Mouse (Mus musculus) Muller cell, postnatal 12 days (primary cell): Measurements from ENCODE around the gene Lypla2.

ENCODE experiments used
- DNase-seq: peaks from one replicate; pipeline ENCODE4 v3.0.0-alpha.2; 2015; ENCODE audit errors: inconsistent ontology term

Gene Lypla2

DNA sequence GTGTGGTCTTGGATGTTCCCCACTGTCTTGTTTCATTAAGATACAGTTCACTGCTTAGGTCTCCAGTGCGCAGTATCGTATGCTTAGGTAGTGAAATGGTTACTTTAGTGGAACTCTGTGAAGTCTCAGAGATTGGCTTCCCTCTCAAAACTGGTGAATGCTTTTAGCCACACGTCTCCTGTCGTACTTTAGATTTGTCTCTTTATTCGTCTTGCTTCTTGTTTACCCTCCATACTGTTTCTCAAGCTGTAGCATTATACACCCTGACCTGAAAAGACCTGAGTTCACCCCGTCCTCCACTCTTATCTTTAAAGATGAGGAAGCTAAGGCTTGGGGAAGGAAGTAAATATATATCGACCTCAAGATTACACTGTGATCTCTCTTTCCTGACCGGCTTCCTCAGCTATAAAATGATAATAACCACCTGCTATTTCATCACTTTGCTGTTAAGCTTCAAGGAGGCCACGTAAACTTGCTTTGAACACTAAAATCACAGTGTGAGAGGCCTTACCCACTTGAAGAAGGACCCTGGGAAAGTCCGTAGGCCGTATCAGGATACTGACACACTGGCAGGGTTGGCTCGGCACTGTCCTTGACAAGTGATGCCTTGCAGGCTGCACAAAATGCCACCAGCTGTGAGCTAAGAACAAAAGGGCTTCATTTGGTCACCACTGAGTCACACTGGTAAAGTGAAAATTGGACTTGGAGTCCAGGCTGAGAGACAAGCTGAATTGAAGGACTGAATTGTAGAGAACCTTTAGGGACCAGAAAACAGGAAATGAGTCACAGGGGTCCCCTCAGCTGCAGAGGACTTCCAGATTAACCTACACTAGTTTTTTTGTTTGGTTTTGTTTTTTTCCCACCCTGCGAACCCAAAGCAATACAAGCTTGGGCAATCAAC, 735 bp upstream of the Lypla2 start:
- DNase-seq: peak; percentile 79

DNA sequence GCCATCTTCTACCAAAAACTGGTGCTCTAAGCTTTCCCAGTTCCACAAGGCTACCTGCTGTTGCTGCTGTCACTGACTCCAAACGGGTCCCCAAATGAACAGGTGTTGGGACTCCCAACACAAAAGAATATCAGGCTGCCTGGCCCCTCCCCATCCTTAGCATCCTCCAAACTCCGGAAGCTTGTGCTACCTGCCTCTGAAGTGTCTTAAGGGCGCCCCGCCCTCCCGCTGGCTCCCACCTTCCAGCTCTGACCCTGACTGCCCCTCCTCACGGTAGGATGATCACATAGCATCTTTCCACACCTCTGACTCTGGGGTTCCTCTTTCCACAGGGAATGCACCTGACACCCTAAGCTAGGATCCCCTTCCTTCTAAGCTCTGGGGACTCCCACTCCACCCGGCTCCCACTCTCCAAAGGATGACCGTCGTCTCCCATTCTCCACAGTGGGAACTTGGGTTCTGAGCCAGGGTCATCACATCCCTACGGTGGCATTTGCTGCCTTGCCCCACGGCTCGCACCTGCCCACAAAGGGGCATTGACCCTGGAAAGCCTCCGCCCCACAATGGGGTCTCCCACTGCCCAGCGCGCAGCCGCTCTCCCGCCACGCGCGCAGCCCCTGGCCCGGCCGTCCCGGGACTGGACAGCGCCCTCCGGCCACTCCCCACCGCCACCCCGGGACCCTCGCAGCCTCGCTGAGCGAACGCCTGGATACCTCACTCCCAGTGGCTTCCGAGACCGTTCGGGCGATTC, 446 bp downstream of the Lypla2 start:
- no peak for DNase-seq

DNA sequence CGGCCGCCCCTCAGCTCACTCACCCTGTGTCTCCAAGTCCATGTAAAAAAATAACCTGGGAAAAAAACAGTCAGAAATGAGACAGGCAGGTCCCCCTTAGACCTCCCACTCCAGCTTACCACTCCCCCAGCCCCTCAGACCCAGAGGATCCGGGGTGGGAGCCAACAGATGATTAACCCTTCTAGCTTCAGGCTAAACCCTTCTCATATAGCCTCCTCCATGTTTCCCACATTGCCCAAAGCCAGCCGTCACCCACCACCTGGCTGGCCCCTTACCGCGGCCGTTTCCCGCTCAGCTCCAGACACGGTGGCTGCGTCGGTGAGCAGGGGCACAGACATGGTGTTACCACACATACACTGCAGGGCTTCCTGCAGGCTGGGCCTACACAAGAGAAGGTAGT, 1.8 kb downstream of the Lypla2 start:
- no peak for DNase-seq

DNA sequence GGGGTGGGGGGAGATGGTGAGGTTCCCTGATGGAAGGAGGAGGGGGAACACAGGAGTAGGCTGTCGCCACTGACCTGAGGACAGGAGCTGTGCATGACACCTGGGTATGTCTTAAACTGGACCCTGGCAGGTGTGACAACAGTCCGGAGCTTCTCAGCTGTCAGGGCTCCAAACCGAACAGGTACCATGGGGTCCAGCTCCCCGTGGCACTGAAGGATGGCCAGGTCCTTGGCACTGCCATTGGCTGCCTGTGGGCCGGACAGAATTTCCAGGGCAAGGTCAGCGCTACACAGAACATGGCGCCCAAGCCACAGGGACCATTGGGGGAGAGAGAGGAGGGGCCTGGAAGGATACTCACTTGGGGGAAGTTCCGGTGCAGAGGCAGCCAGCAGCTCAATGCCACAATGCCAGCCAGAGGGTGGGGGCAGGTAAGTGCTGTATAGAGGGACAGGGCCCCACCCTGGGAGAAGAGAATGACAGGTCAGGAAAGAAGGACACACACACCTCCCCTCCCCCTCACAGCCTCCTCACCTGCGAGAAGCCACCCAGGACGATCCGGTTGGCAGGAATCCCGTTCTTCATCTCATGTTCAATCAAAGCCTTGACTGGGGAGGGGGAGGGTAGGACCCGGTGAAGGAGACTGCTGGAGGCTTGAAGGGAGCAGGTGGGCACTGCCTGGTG, 3.2 kb downstream of the Lypla2 start:
- DNase-seq: no peak

DNA sequence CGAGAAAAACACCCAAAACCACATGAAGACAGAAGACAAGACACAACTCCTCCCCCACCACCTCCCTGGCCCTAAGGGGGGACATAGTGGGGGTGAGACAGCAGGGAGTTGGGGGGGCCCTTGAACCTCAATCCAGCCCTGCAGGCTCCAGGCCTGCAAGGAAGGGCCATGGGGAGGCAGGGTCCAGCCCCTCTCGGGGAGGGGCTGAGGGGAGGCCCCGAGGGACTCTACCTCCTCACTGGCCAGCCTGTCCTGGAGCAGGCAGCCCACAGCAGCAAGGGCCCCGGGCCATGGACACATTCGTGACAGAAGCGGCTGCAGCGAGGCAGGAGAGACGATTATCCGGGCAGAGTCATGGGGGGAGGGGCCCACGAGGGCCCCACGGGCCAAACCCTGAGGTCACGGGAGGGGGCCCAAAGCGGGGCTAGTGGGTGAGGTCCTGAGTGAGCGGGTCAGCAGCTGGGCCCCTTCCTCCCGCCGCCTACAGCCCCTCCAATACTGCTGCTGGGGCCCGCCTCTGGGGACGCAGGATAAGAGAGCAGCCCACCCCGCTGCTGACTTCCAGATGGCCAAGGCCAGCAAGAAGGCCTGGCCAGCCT, 4.1 kb downstream of the Lypla2 start:
- no peak for DNase-seq

DNA sequence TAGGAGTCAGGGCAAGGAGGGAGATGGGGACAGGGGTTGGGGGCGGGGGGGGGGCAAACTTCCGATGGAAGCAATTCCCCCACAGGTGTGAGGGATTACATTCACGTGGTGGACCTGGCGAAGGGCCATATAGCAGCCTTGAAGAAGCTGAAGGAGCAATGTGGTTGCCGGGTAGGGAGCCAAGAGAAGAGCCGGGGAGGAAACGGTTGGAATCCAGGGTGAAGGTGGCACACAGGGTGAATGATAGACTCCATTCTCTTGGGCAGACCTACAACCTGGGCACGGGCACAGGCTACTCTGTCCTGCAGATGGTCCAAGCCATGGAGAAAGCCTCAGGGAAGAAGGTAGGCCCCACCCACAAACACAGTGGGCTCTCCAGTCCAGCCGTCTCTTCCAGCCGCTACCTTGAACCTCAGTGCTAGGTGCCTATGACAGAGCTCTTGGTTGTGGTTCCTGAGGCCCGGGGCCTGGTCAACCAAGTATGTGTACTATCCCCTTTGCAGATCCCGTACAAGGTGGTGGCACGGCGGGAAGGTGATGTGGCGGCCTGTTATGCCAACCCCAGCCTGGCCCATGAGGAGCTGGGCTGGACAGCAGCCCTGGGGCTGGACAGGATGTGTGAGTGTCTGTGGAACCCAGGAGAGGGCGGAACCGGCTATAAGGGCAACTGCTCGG, 5.2 kb downstream of the Lypla2 start:
- no peak for DNase-seq

DNA sequence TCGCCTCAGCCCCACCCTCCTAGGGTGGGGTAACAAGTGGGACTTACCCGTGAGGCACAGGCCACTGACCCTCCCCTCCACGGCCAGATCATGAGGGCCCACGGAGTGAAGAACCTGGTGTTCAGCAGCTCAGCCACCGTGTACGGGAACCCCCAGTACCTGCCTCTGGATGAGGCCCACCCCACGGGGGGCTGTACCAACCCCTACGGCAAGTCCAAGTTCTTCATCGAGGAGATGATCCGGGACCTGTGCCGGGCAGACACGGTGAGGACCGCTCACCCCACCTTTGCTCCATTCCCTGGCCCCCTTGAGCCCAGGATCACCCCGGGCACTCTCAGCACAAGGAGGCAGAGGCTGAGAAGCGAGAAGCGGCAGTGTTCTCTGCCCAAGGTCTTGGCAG, 6.1 kb downstream of the Lypla2 start:
- DNase-seq: no peak

DNA sequence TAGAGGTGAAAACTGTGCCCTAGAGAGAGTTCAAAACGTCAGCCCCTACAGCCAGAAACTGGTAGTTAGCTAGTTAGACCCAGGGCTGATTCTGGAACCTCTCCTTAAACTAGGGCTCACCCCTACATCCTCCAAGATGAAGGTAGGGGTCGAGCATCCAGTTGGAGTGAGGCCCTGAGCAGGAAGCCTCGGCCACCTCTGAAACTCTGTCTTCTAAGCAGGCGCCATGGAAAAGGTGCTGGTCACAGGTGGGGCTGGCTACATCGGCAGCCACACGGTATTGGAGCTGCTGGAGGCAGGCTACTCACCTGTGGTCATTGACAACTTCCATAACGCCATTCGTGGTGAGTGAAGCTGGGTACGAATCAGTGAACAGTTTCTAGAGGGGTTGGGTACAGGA, 7.3 kb downstream of the Lypla2 start:
- no peak for DNase-seq

DNA sequence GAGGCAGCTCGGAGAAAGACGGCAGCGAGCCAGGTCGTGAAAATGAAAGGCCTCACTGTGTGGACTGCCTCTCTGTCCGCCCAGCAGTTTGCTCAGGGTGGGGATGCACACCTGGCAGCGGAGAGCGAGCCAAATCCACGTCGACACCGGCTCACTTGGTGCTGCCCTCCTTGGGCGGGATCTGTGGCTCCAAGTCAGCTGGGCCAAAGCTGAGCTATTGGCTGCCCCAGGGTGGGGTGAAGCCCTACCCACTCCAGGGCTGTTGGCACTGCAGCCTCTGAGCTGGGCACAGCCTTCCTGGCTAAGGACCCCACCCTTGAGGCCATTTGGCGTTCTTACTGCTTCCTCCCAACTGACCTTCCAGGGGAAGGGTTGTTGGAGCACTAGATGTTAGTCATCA, 8.0 kb downstream of the Lypla2 start:
- peak; percentile 78 for DNase-seq

DNA sequence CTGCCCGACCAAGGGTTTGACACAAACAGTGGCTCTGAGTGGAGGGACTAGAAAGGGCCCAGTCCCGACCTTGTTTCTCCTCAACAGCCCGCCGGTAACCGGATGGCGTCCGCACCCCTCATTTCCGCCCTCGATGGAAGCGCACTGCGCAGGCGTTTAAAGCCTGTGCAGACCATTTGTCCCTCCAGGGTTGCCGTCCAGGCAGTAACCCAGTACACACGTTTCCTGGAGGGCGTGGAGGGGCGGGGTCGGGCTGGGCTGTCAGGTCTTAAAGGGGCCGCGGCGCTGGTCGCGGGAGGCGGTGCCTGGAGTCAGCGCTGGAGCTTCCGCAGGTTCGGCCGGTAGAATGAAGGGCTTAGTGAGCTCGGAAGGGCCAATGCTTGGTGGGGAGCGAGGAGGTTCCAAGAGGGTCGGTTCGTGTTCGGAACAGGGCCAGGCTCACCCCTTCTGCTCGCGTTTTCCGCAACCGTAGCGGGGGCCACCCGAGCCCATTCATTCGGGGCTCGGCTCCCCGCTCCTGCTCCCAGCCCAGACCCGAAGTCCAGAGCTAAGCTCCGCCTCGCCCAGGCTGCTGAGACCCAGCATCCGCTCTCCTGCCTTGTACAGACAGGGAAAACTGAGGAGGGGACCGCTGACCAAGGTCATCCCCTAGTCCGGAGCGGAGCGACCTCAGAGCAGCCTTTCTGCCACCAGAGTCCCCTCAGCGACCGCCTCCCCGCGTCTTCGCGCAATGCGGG, 8.8 kb downstream of the Lypla2 start, which contains the start of gene Gale:
TSS of gene Gale (plus strand) at position 271 of the 737 bp plus-strand sequence.
- peak; percentile 98 for DNase-seq

DNA sequence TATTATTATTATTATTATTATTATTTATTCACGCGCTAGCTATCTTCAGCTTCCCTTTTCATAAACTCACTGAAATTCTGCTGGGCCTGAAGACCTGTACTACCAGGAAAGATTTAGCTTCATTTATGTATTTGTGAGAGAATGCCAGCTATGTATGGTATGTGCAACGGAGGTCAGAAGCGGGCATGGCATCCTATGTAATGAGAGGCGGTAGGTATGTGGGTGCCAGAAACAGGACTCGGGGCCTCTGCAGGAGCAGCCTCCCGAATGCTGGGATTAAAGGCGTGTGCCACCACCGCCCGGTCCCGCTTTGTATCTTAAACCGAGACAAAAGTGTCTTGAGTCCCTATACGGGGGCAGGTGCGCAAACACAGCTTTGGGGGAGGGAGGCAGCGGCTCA, 9.5 kb downstream of the Lypla2 start:
- peak; percentile 59 for DNase-seq

DNA sequence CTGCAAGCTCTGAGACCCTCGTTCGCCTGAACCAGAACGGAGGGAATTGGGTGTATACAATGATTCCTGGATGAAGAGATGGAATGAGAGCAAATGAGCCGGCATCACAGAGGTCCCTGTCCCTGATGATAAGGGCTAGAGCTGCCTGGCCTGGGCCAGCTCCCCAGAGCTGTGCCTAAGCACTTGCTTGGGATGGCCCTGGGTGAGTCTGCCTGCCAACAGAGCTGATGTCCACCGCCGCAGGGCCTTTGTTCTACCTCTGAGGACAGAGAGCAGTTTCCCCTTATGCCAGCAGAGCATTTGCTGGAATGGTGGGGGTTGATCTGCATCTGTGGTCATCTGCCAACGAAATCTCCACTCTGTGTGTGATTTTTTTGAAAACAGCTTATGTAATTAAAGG, 10.2 kb downstream of the Lypla2 start:
- DNase-seq: no peak

DNA sequence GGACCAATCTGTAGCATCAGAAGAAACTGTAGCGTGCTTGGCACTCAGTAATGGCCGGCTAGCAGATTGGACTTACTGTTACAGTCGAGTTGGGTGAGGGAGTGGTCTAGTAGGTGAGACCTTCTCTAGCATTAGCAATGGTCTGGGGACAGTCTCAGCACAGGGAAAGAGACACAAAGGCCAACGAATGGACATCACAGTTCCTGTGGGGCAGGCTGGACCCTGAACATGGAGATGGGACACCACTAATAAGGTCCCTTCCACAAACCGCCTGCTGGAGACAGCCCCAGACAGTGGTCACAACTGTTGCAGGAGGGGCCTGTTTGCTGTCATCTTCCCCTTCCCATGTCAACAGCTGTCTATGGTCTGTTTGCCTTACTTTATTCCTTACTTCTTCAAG, 10.7 kb downstream of the Lypla2 start:
- DNase-seq: no peak

DNA sequence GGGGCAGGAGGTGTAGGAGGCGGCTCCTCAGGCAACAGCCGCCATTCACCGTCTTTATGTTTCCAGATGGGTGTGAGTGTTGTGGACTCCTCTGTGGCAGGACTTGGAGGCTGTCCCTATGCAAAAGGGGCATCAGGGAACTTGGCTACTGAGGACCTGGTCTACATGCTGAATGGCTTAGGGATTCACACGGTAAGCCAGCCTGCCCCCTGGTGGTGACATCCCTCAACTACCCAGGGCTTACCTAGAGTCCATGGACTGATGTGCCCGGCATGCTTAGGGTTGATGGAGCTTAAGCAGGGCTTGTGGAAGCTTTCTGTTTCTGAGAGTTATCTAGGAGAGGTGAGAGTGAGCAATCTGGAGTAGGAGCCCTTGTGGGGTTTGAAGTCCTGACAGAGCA, 11.7 kb downstream of the Lypla2 start:
- DNase-seq: peak; percentile 88

DNA sequence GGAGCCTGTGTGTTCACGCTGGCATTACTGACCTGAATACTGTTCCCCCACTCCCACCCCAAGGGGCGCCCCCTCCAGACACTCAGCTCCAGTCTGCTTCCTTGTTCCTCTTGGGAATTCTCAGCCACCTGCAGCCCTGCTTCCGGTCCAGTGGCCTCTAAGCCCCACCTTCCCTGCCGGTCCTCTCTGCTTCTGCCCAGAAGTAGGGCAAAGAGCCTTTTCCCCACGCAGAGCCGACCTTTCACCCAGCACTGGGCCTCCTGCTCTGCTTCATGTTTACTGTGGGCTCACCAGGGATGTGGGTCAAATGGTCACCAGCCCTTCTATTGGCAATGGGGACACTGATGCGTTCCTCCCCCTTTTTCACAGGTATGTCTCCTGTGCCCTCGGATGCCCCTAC, 14.1 kb downstream of the Lypla2 start:
- no peak for DNase-seq

DNA sequence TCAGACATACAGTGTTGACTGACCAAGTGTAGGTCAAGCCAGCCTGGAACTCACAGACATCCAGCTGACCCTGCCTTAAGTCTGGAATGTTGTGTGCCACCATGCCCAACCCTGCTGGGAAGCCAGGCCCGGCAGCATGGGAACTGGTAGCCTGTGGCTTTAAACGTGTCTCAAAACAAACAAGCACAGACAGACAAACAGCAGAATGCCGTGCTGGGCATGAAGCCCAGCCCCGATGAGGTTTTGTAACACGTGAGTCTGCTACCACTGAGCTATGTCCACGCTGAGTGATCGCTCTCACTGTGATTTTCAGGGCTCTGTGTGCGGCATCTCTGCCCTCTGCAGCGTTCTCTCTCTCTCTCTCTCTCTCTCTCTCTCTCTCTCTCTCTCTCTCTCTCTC, 16.5 kb downstream of the Lypla2 start:
- no peak for DNase-seq

DNA sequence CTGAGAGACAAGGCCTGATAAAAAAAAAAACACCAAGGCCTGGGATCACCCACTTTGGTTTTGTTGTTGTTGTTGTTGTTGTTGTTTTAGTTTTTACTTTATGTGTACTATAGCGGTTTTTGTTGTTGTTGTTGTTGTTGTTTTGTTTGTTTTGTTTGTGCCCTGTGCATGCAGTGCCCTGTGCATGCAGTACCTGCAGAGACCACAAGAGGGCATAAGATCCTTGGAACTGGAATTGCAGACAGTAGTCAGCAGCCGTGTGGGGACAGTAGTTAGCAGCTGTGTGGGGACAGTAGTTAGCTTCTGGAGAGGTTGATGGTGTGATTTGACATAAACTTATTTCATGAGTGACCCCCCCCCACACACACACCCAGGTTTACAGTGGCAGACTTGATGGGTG, 18.2 kb downstream of the Lypla2 start:
- DNase-seq: peak; percentile 37

DNA sequence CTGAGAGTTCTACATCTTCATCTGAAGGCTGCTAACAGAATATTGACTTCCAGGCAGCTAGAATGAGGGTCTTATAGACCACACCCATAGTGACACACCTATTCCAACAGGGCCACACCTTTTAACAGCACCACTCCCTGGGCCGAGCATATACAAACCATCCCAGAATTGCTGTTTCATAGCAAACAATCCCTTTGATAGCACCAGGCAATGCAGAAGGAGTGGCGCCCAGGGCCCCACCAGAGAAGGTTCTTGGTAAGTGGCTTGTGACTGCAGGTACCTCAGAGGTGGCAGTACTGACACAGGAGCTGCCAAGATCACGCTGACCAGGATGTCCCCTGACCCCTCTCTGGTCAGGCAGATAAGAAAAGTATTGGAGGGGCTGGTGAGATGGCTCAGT, 19.2 kb downstream of the Lypla2 start:
- DNase-seq: no peak

DNA sequence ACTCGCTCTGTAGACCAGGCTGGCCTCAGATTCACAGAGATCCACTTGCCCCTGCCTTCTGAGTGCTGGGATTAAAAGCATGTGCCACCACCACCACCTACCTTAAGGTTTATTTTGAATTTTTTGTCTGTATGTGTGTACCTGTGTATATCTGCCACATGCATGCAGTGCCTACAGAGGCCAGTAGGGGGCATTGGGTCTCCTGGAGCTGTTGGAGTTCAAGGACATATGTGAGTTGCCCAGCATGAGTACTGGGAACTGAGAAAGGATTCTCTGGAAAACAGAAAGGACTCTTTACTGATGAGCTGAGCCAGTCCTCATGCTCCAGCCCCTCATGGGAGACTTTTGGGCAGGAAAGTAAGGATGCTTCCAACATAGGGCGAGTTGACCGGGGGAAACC, 20.9 kb downstream of the Lypla2 start:
- DNase-seq: no peak

DNA sequence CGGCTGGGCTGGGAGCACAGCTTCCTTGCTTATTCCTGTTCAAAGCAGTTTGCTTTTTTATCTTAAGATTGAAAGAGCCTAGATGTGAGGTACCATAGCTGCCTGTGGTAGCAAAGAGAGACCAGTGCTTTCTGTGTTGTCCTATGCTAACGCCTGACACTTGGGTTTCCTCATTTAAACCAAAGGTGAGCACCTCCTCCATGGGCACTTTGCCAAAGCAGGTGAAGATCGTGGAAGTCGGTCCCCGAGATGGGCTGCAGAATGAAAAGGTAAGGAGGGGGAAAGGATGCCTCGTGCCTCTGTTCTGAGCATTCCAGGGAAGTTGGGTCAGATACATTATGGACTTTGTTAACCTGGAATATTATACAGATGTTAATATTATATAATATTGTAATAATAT, 22.1 kb downstream of the Lypla2 start:
- DNase-seq: no peak

DNA sequence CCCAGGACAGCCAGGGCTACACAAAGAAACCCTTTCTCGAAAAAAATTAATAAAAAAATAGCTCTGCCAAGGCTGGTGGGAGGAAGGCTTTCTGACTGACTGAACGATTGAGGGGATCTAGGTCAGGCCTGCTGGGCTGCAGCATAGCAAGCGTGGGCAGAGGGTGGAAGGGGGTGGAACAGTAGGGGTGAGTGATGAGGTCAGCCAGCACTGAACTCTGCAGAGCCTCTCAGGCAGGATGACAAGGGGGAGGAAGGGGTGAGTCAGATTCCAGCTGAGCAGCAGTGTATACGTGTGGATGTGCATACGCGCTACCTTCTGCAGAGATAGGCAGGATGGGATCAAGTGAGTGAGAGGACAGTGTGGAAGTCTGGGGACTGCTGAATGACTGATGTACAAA, 22.5 kb downstream of the Lypla2 start:
- peak; percentile 92 for DNase-seq
